Mouse (Mus musculus) thymus, adult 2 months (tissue): Measurements from ENCODE around the gene BC035947.

Source experiments
- CTCF ChIP-seq: fragments of 200-500 bp; IDR thresholded peaks from 2 replicates; pipeline ENCODE4 v1.5.1; 2012; ENCODE audit warnings: mild to moderate bottlenecking, control low read depth, low read length, moderate library complexity, borderline replicate concordance; ENCODE audit not compliant: control insufficient read depth, poor library complexity, insufficient read depth; ENCODE audit errors: extremely low read depth
- POLR2A ChIP-seq: fragments of 200-500 bp; IDR thresholded peaks from 2 replicates; pipeline ENCODE4 v1.6.1; 2012; ENCODE audit warnings: mild to moderate bottlenecking, low read length, control low read depth, moderate library complexity; ENCODE audit not compliant: control insufficient read depth, poor library complexity, insufficient read depth; ENCODE audit errors: extremely low read depth

GRCm38 (mm10) chr1:78510862-78511261 lies 1.1 kb downstream of the BC035947 start, which contains the start of gene Mogat1:
- TF ChIP-seq POLR2A (no peak), CTCF (no peak)
